Mouse (Mus musculus) lung, postnatal 25 days (tissue): ENCODE measurements around the gene Gm40193.

Source experiments
- DNase-seq: peaks from one replicate; pipeline ENCODE4 v3.0.0; 2022; ENCODE audit warnings: low spot score

Gm40193 gene

GRCm38 (mm10) chr11:70506385-70506784 lies 26.4 kb downstream of the Gm40193 start:
- peak; percentile 84 for DNase-seq

DNA sequence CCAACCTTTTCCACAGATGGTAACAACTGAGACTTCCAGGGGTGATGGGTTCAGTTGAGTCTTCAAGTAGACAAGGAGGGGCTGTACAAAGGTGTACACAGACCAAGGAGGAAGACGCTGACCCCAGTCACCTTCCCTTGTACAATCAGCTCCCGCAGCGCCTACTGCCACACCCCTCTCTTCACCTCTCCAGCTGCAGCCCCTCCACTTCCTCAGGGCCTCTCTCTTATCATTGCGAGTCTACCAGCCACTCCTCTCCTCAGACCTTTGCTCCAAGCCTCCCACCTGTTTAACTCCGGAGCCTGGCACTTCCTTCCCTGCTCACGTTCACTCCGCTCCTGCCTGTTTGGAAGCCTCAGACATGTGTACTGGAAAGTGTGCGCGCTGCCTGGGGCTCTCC lies 27.8 kb downstream of the Gm40193 start, which contains the start of gene Tm4sf5:
Gene Tm4sf5, plus strand, starts transcription at position 275 of the 400 bp plus-strand sequence.
- no peak for DNase-seq

DNA sequence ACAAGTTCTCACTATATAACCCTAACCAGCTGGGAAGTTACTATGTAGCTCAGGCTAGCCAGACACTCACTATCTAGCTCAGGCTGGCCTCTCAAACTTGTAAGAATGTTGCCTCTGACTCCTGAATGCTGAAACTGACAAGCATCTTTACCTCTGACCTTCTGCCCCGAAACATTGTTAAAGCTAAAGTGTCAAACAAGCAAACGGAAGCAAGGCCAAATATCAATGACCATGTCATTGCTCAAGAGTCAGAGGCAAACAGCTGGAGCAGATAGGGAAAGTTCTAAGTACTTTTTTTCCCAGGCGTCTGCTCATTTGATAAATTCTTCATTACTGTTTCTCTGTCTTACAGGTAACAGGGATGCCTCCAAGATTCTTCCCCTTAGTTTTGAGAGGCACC lies 30.7 kb downstream of the Gm40193 start:
- no peak for DNase-seq

DNA sequence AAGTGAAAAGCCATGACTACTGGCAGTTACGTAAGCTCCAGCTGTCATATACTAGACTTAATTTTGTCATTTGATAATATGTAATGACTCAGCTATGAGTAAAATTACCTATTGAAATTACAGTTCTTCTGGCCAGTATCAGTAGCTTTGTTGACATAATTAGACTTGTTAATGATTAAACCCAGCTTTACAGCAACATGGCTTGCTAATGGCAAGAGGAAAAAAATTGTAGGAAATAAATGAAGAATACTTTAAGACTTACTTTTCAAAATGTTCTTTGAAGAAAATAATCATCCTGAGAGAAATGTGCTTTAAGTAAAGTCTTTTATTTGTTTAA lies 32.3 kb downstream of the Gm40193 start:
- DNase-seq, result no peak

DNA sequence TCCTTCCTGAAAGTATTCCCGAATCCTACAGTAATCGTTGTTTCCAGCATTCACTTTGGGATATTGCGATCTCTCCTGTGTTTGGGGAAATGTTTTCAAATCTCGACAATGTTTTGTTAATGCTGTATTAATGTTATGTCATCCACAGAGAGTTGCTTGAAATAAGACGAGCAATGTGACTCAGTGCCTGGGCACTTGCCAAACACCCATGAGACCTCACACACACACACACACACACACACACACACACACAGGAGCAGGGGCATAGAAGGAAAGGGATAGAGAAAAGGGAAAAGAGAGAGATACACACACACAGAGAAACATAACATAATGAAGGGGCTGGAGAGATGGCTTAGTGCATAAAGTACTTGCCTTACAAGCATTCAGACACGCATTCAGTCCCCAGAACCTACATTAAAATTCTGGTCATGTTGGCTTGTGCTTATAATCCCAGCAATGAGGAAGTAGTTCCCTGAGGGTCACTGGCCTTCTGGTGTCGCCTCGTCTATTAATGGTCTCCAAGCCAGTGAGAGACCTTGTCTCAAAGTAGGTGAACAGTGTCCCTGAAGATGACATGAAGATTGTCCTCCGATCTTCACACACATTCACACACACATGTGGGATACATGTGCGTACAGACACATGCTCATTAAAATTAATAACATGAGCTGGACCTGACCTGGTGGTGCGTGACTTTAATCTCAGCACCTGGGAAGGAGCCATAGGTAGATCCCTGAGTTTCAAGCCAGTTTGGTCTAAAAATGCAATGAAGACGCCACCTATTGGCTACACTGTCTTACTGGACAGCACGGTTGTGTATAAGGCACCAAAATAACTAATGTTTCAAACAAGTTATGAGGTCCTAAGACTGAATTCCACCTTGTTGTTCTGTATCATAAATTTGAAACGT lies 32.9 kb downstream of the Gm40193 start:
- peak; percentile 55 for DNase-seq

DNA sequence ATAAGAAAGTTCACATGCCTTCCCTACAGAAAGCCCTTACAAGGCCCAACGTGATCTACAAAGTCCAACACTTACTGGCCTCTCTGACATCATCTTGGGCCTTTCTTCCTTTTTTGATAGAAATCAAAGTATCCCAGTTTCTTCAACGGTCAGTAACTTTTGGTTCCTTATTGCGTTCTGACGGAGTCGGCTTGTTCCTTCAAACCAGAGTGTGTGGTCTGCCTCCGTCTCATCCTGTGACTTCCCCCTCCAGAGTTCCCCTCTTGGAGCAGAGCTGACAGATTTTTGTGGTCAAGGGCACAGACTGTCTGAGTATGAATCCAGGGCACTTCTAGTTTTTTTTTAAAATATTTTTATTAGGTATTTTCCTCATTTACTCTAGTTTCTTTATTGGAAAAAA lies 43.1 kb downstream of the Gm40193 start:
- DNase-seq, result peak; percentile 41

- no peak for DNase-seq
Measured at GRCm38 (mm10) chr11:70489138-70489537, 43.6 kb downstream of the Gm40193 start.

DNA sequence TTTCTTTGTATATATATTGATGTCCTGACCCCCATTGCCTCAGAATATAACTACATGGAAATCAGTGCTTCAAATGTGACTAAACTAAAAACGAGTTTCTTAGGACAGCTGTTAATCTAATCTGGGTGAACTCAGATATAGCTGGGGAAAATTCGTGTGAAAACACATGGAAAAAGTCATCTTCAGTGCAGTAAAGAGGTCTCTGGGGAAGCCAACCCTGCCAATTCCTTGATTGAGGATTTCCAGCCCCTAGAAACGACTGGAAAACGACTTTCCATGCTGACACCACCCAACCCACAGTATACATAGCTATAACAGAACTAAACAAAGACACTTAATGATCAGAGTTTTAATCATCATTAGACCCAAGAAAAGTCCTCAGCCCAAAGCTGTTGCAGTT lies 44.9 kb downstream of the Gm40193 start:
- no peak for DNase-seq

- no peak for DNase-seq
Measured at GRCm38 (mm10) chr11:70485498-70485897, 47.2 kb downstream of the Gm40193 start.
